Mouse (Mus musculus) C2C12 (cell line): ENCODE data around the gene Spdl1.
"Not testable (repeated sequence)": the region's sequence is repeated elsewhere in the genome, so short reads cannot be mapped to it uniquely, and the experiment has no call there.

ENCODE experiments used
- CEBPB ChIP-seq: IDR thresholded peaks from one replicate; pipeline ENCODE4 v1.6.1; 2011; ENCODE audit warnings: low read depth, mild to moderate bottlenecking, control low read depth, moderate library complexity
- CTCF ChIP-seq: IDR thresholded peaks from one replicate; pipeline ENCODE4 v1.5.1; 2011; ENCODE audit not compliant: control insufficient read depth, insufficient read depth, insufficient read length
- MAX ChIP-seq: IDR thresholded peaks from one replicate; pipeline ENCODE4 v1.6.1; 2011; ENCODE audit warnings: mild to moderate bottlenecking, control low read depth
- MYOD1 ChIP-seq: IDR thresholded peaks from one replicate; pipeline ENCODE4 v1.6.1; 2011; ENCODE audit warnings: low read depth; ENCODE audit not compliant: control insufficient read depth, insufficient read length
- MYOG ChIP-seq: IDR thresholded peaks from one replicate; pipeline ENCODE4 v1.6.1; 2011; ENCODE audit not compliant: control insufficient read depth, insufficient read length; ENCODE audit errors: extremely low read depth
- USF1 ChIP-seq: IDR thresholded peaks from one replicate; pipeline ENCODE4 v1.6.1; 2011; ENCODE audit warnings: low read depth, mild to moderate bottlenecking, control low read depth, moderate library complexity

- not testable (repeated sequence) for TF ChIP-seq MYOD1, CTCF, USF1, MAX, MYOG, CEBPB
These were observed 28.4 kb downstream of the Spdl1 start for GRCm38 (mm10) chr11:34805026-34805425.
